In genomic region chr14:11617362-11617761, GRCm38 (mm10) we compare ENCODE assay signal across 9 mouse cellular contexts.
A peak's percentile ranks its signal among the peaks of the same experiment; 100 is the strongest.
DNase-seq lines count a peak whose midpoint lies in the region; ATAC-seq and TF ChIP-seq lines count a peak whose summit lies in the region.
"Had no signal": no experiment of that assay in that cellular context is flagged by ENCODE, and none has a peak within 500 bp of the region (broad histone marks: within the 10 kb centered on the region; RNA-seq: fewer than 3 reads in every experiment).

No protein-coding gene starts in this region.

- H3K27ac ChIP-seq in midbrain, embryonic 14.5 days (replicated peaks; ENCODE audit: low read depth, low read length): no peak overlapping the region
- no peak overlapping the region for H3K27ac ChIP-seq in midbrain, embryonic 15.5 days
- no peak overlapping the region for H3K27ac ChIP-seq in kidney, postnatal 0 days
- H3K27ac ChIP-seq in stomach, embryonic 15.5 days: no peak overlapping the region
- H3K27ac ChIP-seq in thymus, adult 2 months (ENCODE audit: control insufficient read depth, insufficient read depth, low read length): no peak overlapping the region
- H3K27ac ChIP-seq: liver, embryonic 15.5 days had no signal

- TF ChIP-seq CTCF in kidney, postnatal 0 days (IDR thresholded peaks at IDR 0.05; ENCODE audit: low read depth): no peak
- TF ChIP-seq CTCF in thymus, adult 2 months (IDR thresholded peaks at IDR 0.05; ENCODE audit: borderline replicate concordance, control insufficient read depth, extremely low read depth, insufficient read depth, low read length, poor library complexity): no peak

- no peak for ATAC-seq in midbrain, embryonic 14.5 days (ENCODE audit: low FRiP score, low TSS enrichment)
- ATAC-seq in midbrain, embryonic 15.5 days (replicated peaks): no peak
- no peak for ATAC-seq in kidney, postnatal 0 days (replicated peaks; ENCODE audit: low FRiP score, low read depth)
- 0 out of 2 replicates have a peak, but pooled peaks have one; percentile 27 for ATAC-seq in stomach, embryonic 15.5 days (ENCODE audit: insufficient read depth, low FRiP score, low read depth)

- no peaks in the 10 kb centered on the region for H3K36me3 ChIP-seq in midbrain, embryonic 14.5 days (ENCODE audit: control insufficient read depth, insufficient read depth, low read length)
- H3K36me3 ChIP-seq in midbrain, embryonic 15.5 days (replicated peaks): no peaks in the 10 kb centered on the region
- H3K36me3 ChIP-seq in kidney, postnatal 0 days (ENCODE audit: insufficient read depth, low read length): no peaks in the 10 kb centered on the region
- H3K36me3 ChIP-seq in stomach, embryonic 15.5 days: no peaks in the 10 kb centered on the region
- no peaks in the 10 kb centered on the region for H3K36me3 ChIP-seq in thymus, adult 2 months (ENCODE audit: control insufficient read depth, insufficient read depth, low read length)
- H3K36me3 ChIP-seq: liver, embryonic 15.5 days had no signal

- no peak overlapping the region for H3K9ac ChIP-seq in midbrain, embryonic 14.5 days (replicated peaks; ENCODE audit: low read length)
- no peak overlapping the region for H3K9ac ChIP-seq in midbrain, embryonic 15.5 days
- no peak overlapping the region for H3K9ac ChIP-seq in kidney, postnatal 0 days (ENCODE audit: low read depth, low read length)
- no peak overlapping the region for H3K9ac ChIP-seq in stomach, embryonic 15.5 days
- H3K9ac ChIP-seq: liver, embryonic 15.5 days had no signal

- H3K4me1 ChIP-seq in midbrain, embryonic 14.5 days (ENCODE audit: control insufficient read depth, insufficient read depth, low read length): peaks cover 16% of the 10 kb centered on the region
- H3K4me1 ChIP-seq in midbrain, embryonic 15.5 days: peaks cover 20% of the 10 kb centered on the region
- no peaks in the 10 kb centered on the region; the same call in 1 of the 2 replicates for H3K4me1 ChIP-seq in kidney, postnatal 0 days (replicated peaks; ENCODE audit: insufficient read depth, low read length)
- H3K4me1 ChIP-seq in stomach, embryonic 15.5 days: peaks cover 8% of the 10 kb centered on the region; the same call in 1 of the 2 replicates
- H3K4me1 ChIP-seq in thymus, adult 2 months (replicated peaks; ENCODE audit: control insufficient read depth, insufficient read depth, low read length): no peaks in the 10 kb centered on the region
- H3K4me1 ChIP-seq: liver, embryonic 15.5 days had no signal

- no peaks in the 10 kb centered on the region for H3K27me3 ChIP-seq in midbrain, embryonic 14.5 days (ENCODE audit: control insufficient read depth, insufficient read depth, low read length)
- no peaks in the 10 kb centered on the region for H3K27me3 ChIP-seq in midbrain, embryonic 15.5 days (replicated peaks)
- H3K27me3 ChIP-seq in kidney, postnatal 0 days (ENCODE audit: insufficient read depth, low read length): no peaks in the 10 kb centered on the region
- no peaks in the 10 kb centered on the region for H3K27me3 ChIP-seq in stomach, embryonic 15.5 days (replicated peaks)
- no peaks in the 10 kb centered on the region for H3K27me3 ChIP-seq in thymus, adult 2 months (ENCODE audit: control insufficient read depth, insufficient read depth, low read length)
- H3K27me3 ChIP-seq: liver, embryonic 15.5 days had no signal

- intact Hi-C loops in left cerebral cortex, postnatal 36 days (cut with DNase I): no loop called here

- TF ChIP-seq POLR2A in thymus, adult 2 months (IDR thresholded peaks at IDR 0.05; ENCODE audit: control insufficient read depth, extremely low read depth, insufficient read depth, low read length, poor library complexity): no peak

- DNase-seq in midbrain, embryonic 14.5 days: peak; percentile 29
- DNase-seq in adrenal gland, postnatal 25 days: peak; percentile 62
- peak; percentile 15 to 30 for DNase-seq in heart, adult 9 months (ENCODE audit: low spot score in 2 of 2)
- DNase-seq in kidney, postnatal 0 days (ENCODE audit: low spot score): peak; percentile 54
- no peak for DNase-seq in left cerebral cortex, postnatal 36 days (ENCODE audit: low spot score in 2 of 2)
- no peak for DNase-seq in thymus, adult 2 months

- no peak overlapping the region for H3K4me3 ChIP-seq in midbrain, embryonic 14.5 days (replicated peaks; ENCODE audit: low read depth, low read length)
- H3K4me3 ChIP-seq in midbrain, embryonic 15.5 days: no peak overlapping the region
- H3K4me3 ChIP-seq in kidney, postnatal 0 days (replicated peaks; ENCODE audit: low read depth, low read length): no peak overlapping the region
- no peak overlapping the region for H3K4me3 ChIP-seq in stomach, embryonic 15.5 days (replicated peaks)
- H3K4me3 ChIP-seq in thymus, adult 2 months (ENCODE audit: control insufficient read depth, insufficient read depth, low read length): no peak overlapping the region
- H3K4me3 ChIP-seq: liver, embryonic 15.5 days had no signal

- H3K9me3 ChIP-seq in midbrain, embryonic 14.5 days (ENCODE audit: control insufficient read depth, low read length): no peaks in the 10 kb centered on the region
- H3K9me3 ChIP-seq in midbrain, embryonic 15.5 days: no peaks in the 10 kb centered on the region
- no peaks in the 10 kb centered on the region for H3K9me3 ChIP-seq in kidney, postnatal 0 days (replicated peaks; ENCODE audit: low read length)
- H3K9me3 ChIP-seq in stomach, embryonic 15.5 days: no peaks in the 10 kb centered on the region
- H3K9me3 ChIP-seq: liver, embryonic 15.5 days had no signal

- no peak overlapping the region for H3K4me2 ChIP-seq in midbrain, embryonic 14.5 days (ENCODE audit: low read length)
- H3K4me2 ChIP-seq in midbrain, embryonic 15.5 days: no peak overlapping the region
- no peak overlapping the region for H3K4me2 ChIP-seq in kidney, postnatal 0 days (ENCODE audit: low read length)
- no peak overlapping the region for H3K4me2 ChIP-seq in stomach, embryonic 15.5 days
- H3K4me2 ChIP-seq: liver, embryonic 15.5 days had no signal

- 80% methylated on average over 6 of the region's 6 CpGs for WGBS in midbrain, embryonic 14.5 days
- 69% methylated on average over 6 of the region's 6 CpGs for WGBS in midbrain, embryonic 15.5 days
- 40% methylated on average over 6 of the region's 6 CpGs for WGBS in kidney, postnatal 0 days
- WGBS in stomach, embryonic 15.5 days: 38% methylated on average over 6 of the region's 6 CpGs
- 56% methylated on average over 6 of the region's 6 CpGs for WGBS in thymus, adult 2 months

Comparison
In these comparisons a context has a peak if more than half of its experiments do, and no peak if none do; other contexts are left out.
1. DNase-seq: peak in midbrain, embryonic 14.5 days (single experiment), adrenal gland, postnatal 25 days (single experiment), heart, adult 9 months (2 of 2) and kidney, postnatal 0 days (single experiment); none in left cerebral cortex, postnatal 36 days (0 of 2) and thymus, adult 2 months (single experiment).